In the genomic region with DNA sequence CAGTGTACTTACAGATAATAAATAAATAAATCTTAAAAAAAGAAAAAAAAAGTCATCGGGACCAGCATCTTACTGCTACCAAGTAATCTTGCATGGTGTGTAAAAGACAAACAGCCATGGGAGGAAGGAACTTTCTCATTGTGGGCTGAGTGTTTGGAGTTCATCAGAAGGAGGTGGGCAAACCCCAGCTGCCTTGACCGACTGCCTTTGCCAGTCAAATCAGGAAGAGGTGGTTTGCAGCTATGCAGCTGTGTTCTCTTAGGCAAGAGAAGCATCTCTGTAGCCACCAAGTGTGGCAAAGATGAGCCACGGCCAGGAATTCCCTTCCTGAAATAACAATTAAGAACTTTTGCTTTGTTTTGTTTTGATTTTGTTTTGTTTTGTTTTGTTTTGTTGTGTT, we compare ENCODE assay signal across 25 mouse cellular contexts. TPM values are rescaled to one million over a fixed set of nuclear protein-coding genes. Genes with fewer than 3 reads are reported as not detected.
A peak's percentile ranks its signal among the peaks of the same experiment; 100 is the strongest.
DNase-seq lines count a peak whose midpoint lies in the region; ATAC-seq and TF ChIP-seq lines count a peak whose summit lies in the region.
"Had no signal": no experiment of that assay in that cellular context is flagged by ENCODE, and none has a peak within 500 bp of the region (broad histone marks: within the 10 kb centered on the region; RNA-seq: fewer than 3 reads in every experiment).

No protein-coding gene starts in this region.

- H3K4me1 ChIP-seq in thymus, adult 2 months (replicated peaks; ENCODE audit: control insufficient read depth, insufficient read depth, low read length): peaks cover 37% of the 10 kb centered on the region
- peaks cover under 1% of the 10 kb centered on the region for H3K4me1 ChIP-seq in midbrain, embryonic 13.5 days (replicated peaks)
- H3K4me1 ChIP-seq in forebrain, embryonic 12.5 days: no peaks in the 10 kb centered on the region
- H3K4me1 ChIP-seq: embryonic facial prominence, embryonic 13.5 days; forebrain, embryonic 13.5 days; limb, embryonic 15.5 days had no signal

- DNase-seq in spleen, postnatal 36 days (ENCODE audit: low spot score in 2 of 2): peak; percentile 45 to 48
- DNase-seq in spleen, postnatal 4 days (ENCODE audit: low spot score in 2 of 2): no peak
- DNase-seq in thymus, adult 2 months: peak; percentile 52
- DNase-seq: adrenal gland, postnatal 36 days; cerebellum, adult 11-12 months; cerebellum, postnatal 10 days; gastrocnemius, adult 2 months; kidney, adult 2 months; kidney, postnatal 10 days; left cerebral cortex, postnatal 4 days; lung, postnatal 36 days had no signal

- no peak for TF ChIP-seq CTCF in thymus, adult 2 months (IDR thresholded peaks at IDR 0.05; ENCODE audit: borderline replicate concordance, control insufficient read depth, extremely low read depth, insufficient read depth, low read length, poor library complexity)

- TF ChIP-seq POLR2A in thymus, adult 2 months (IDR thresholded peaks at IDR 0.05; ENCODE audit: control insufficient read depth, extremely low read depth, insufficient read depth, low read length, poor library complexity): no peak

- peak; percentile 89 for ATAC-seq in granulocyte monocyte progenitor cell, adult 5-6 weeks (replicated peaks; ENCODE audit: poor library complexity, severe bottlenecking)
- ATAC-seq in cerebellum, adult (ENCODE audit: insufficient number of reproducible peaks, low FRiP score, low TSS enrichment): no peak
- ATAC-seq in midbrain, embryonic 13.5 days: no peak
- ATAC-seq in forebrain, embryonic 12.5 days (ENCODE audit: low FRiP score): no peak
- ATAC-seq: forebrain, embryonic 13.5 days had no signal

- H3K27ac ChIP-seq in thymus, adult 2 months (ENCODE audit: control insufficient read depth, insufficient read depth, low read length): peak overlapping the region; percentile 66
- no peak overlapping the region for H3K27ac ChIP-seq in midbrain, embryonic 13.5 days
- H3K27ac ChIP-seq in forebrain, embryonic 12.5 days: no peak overlapping the region
- H3K27ac ChIP-seq: embryonic facial prominence, embryonic 13.5 days; forebrain, embryonic 13.5 days; gastrocnemius, adult 2 months; hindbrain, embryonic 12.5 days; left cerebral cortex, adult 2 months; limb, embryonic 15.5 days; liver, embryonic 14.5 days; lung, embryonic 15.5 days; midbrain, embryonic 10.5 days had no signal

- no peak overlapping the region for H3K4me2 ChIP-seq in midbrain, embryonic 13.5 days (replicated peaks)
- no peak overlapping the region for H3K4me2 ChIP-seq in forebrain, embryonic 12.5 days
- H3K4me2 ChIP-seq: embryonic facial prominence, embryonic 13.5 days; forebrain, embryonic 13.5 days; heart, embryonic 11.5 days; hindbrain, embryonic 12.5 days; limb, embryonic 15.5 days; lung, embryonic 15.5 days had no signal

- 8% methylated on average over 3 of the region's 3 CpGs for WGBS in thymus, adult 2 months
- 88% methylated on average over 3 of the region's 3 CpGs for WGBS in midbrain, embryonic 13.5 days
- WGBS in forebrain, embryonic 12.5 days: 83% methylated on average over 3 of the region's 3 CpGs

- H3K36me3 ChIP-seq in thymus, adult 2 months (ENCODE audit: control insufficient read depth, insufficient read depth, low read length): no peaks in the 10 kb centered on the region
- H3K36me3 ChIP-seq in midbrain, embryonic 13.5 days: no peaks in the 10 kb centered on the region
- H3K36me3 ChIP-seq in forebrain, embryonic 12.5 days (replicated peaks): no peaks in the 10 kb centered on the region
- H3K36me3 ChIP-seq: embryonic facial prominence, embryonic 13.5 days; hindbrain, embryonic 12.5 days; limb, embryonic 15.5 days; lung, embryonic 15.5 days; midbrain, embryonic 10.5 days had no signal

- H3K9me3 ChIP-seq in midbrain, embryonic 13.5 days: no peaks in the 10 kb centered on the region
- no peaks in the 10 kb centered on the region for H3K9me3 ChIP-seq in forebrain, embryonic 12.5 days
- H3K9me3 ChIP-seq: embryonic facial prominence, embryonic 13.5 days; forebrain, embryonic 13.5 days; hindbrain, embryonic 12.5 days; limb, embryonic 15.5 days; lung, embryonic 15.5 days; midbrain, embryonic 10.5 days had no signal

- no peaks in the 10 kb centered on the region for H3K27me3 ChIP-seq in thymus, adult 2 months (ENCODE audit: control insufficient read depth, insufficient read depth, low read length)
- no peaks in the 10 kb centered on the region for H3K27me3 ChIP-seq in midbrain, embryonic 13.5 days
- no peaks in the 10 kb centered on the region for H3K27me3 ChIP-seq in forebrain, embryonic 12.5 days
- H3K27me3 ChIP-seq: embryonic facial prominence, embryonic 13.5 days; forebrain, embryonic 13.5 days; hindbrain, embryonic 12.5 days; limb, embryonic 15.5 days; lung, embryonic 15.5 days had no signal

- no peak overlapping the region for H3K4me3 ChIP-seq in thymus, adult 2 months (ENCODE audit: control insufficient read depth, insufficient read depth, low read length)
- H3K4me3 ChIP-seq in midbrain, embryonic 13.5 days (replicated peaks): no peak overlapping the region
- H3K4me3 ChIP-seq in forebrain, embryonic 12.5 days (replicated peaks): no peak overlapping the region
- H3K4me3 ChIP-seq: embryonic facial prominence, embryonic 13.5 days; erythroblast, embryonic 14.5 days; forebrain, embryonic 13.5 days; gastrocnemius, adult 2 months; hindbrain, embryonic 12.5 days; left cerebral cortex, adult 2 months; limb, embryonic 15.5 days; lung, embryonic 15.5 days; midbrain, embryonic 10.5 days had no signal

- no peak overlapping the region for H3K9ac ChIP-seq in midbrain, embryonic 13.5 days (replicated peaks)
- no peak overlapping the region for H3K9ac ChIP-seq in forebrain, embryonic 12.5 days
- H3K9ac ChIP-seq: embryonic facial prominence, embryonic 13.5 days; forebrain, embryonic 13.5 days; hindbrain, embryonic 12.5 days; limb, embryonic 15.5 days; liver, embryonic 14.5 days; lung, embryonic 15.5 days had no signal

RNA-seq across cellular contexts. Expression of a gene that starts 1.0 kb away (rescaled TPM):
- total RNA-seq in granulocyte monocyte progenitor cell, adult 5-6 weeks (2014; fragmentation: Nextera tagmentation): 0.96 and 1.4 TPM in 2 replicates
- 2.8 and 5.8 TPM in 2 replicates for total RNA-seq in granulocyte monocyte progenitor cell, adult 5-6 weeks (2017)
- 206 and 226 TPM in 2 replicates for polyA plus RNA-seq in thymus, adult 2 months (2012; rRNA removed)
- polyA plus RNA-seq in midbrain, embryonic 13.5 days (2015; fragmentation: Nextera tagmentation; extraction: Ambion mirVana): 5.7 and 6.1 TPM in 2 replicates
- 10.2 and 11.4 TPM in 2 replicates for polyA plus RNA-seq in forebrain, embryonic 12.5 days (2016; fragmentation: Nextera tagmentation; extraction: Ambion mirVana)

RNA-seq across cellular contexts. Expression of a gene that starts 20.0 kb away (rescaled TPM):
- total RNA-seq in granulocyte monocyte progenitor cell, adult 5-6 weeks (2014; fragmentation: Nextera tagmentation): not detected in 2 replicates
- total RNA-seq in granulocyte monocyte progenitor cell, adult 5-6 weeks (2017): 0.95 TPM in 1 of 2 replicates, not detected in the other
- 5.0 and 7.8 TPM in 2 replicates for polyA plus RNA-seq in thymus, adult 2 months (2012; rRNA removed)
- 0.94 and 1.6 TPM in 2 replicates for polyA plus RNA-seq in midbrain, embryonic 13.5 days (2015; fragmentation: Nextera tagmentation; extraction: Ambion mirVana)
- 1.9 and 2.5 TPM in 2 replicates for polyA plus RNA-seq in forebrain, embryonic 12.5 days (2016; fragmentation: Nextera tagmentation; extraction: Ambion mirVana)
- total RNA-seq: left cerebral cortex, adult 2 months had no signal

Comparison
In these comparisons a context has a peak if more than half of its experiments do, and no peak if none do; other contexts are left out.
1. DNase-seq: peak in spleen, postnatal 36 days (2 of 2) and thymus, adult 2 months (single experiment); none in spleen, postnatal 4 days (0 of 2).
2. RNA of a gene that starts 1.0 kb away (polyA plus RNA-seq): 206 to 226 TPM in thymus, adult 2 months; 10.2 to 11.4 TPM in forebrain, embryonic 12.5 days and 5.7 to 6.1 TPM in midbrain, embryonic 13.5 days; every median in the first group is over 10 times any median in the second.